Mouse (Mus musculus) retina, postnatal 7 days (tissue): ENCODE measurements around the gene Snai3.

Experiments
- DNase-seq: peaks from one replicate; pipeline ENCODE4 v3.0.0-alpha.2; 2012; ENCODE audit warnings: low read depth, low spot score

Gene Snai3

DNA sequence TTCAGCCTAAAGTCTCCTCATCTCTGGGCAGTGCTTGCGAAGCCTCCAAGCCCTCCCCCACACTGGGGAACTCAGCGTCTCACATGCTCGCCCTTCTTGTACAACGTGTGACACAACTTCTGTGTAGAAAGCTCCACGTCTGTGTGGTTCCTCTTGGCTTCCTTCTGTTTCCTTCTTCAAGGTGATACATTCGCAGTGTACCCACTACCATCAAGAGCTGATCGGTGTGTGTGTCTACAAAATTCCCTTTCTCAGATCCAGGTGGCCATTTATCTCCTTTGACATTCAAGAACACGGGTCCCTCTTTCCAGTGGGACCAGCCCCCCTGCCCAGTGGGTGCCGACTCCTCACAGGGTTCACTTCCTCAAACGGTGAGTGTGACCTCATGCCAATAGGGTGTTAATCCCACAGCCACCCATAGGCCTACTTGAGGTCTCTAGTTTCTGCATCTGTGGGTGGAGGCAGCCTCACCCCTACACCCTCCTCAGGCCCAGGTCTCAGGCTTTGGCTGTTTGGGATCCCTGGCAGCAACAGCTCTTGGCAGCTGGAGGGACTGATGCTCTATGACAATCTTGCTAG is 30.4 kb downstream of the Snai3 start:
- no peak for DNase-seq

DNA sequence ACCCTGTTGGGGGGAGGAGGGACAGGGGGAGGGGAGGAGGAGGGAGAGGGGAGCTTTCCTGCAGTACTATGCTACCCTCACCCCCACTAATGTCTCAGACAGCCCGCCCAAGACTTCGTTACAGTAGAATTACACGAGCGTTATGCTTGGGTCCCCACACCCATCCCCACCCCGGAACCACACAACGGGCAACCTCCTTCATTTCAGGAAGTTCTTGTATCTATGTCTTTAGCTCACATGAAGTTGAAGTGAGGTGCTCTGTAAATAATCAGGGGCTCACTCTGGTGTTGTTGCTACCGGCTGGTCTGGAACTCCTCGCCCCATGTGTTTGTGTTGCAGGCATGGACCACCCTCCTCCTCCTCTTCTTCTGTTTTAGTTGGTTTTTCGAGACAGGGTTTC is 32.4 kb downstream of the Snai3 start:
- DNase-seq: no peak

DNA sequence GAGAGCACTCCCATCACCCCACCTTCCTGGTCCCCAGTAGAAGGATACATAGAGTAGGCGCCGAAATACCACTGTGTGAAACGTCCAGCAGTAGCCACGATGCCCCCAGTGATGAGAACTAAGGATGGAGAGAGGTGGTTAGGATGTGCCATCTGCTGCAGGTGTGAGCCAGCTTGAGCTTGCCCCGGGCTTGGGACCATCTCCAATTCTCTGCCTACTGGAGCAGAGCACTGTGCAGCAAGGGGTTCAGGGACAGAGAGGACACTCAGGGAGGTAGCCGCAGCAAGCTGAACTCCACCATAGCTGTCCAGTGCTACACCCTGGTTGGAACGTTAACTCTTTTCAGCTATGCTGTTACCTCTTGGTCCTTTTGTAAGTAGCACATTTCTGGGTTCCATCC is 32.9 kb downstream of the Snai3 start:
- DNase-seq: no peak

DNA sequence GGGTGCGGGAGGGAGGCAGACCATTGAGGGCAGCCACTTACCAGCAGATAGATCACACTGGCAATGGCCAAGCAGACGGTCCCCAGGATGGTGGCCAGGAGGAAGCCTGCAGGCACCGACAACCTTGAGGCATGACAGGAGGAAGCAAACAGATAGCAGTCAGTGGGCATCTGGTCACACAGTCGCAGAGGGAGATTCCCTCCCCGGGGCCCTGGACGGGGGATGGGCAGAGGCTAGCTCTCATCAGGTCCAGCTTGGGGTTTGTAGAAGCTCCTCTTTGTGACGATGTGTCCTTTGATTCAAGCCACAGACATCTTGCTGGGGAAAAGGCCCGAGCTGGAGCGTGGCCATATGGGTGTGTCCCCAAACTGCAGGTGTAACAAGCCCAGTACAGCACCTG is 34.4 kb downstream of the Snai3 start:
- DNase-seq: no peak

DNA sequence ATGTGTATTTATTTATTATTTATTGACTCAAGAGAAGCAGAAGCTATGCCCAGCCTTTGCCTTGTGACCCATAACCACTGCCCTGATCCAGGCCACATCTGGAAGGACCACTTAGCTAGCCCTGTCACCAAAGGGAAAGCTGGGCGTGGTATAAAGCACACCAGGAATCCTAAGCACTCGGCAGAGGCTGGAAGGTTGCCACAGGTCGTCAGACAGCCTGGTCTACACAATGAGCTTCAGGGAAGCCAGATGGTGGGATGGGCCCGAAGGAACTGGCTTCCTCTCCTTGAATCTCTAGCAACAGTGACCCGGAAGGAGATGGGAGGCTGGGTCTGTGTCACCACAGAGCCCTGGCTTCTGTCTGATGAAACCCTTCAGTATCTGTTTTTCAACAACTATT is 36.9 kb downstream of the Snai3 start:
- DNase-seq: no peak

DNA sequence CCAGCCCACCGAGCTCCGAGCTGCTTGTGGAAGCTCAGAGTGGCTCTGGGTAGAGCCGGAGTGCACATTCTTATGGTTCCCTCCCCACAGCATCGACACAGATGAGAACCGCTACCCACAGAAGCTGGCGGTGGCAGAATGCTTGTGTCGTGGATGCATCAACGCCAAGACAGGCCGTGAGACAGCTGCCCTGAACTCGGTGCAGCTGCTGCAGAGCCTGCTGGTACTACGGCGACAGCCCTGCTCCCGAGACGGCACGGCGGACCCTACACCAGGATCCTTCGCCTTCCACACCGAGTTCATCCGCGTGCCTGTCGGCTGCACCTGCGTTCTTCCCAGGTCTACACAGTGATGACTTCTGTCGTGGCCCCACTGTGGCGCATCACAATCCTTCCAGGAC is 37.3 kb downstream of the Snai3 start:
- DNase-seq: no peak

DNA sequence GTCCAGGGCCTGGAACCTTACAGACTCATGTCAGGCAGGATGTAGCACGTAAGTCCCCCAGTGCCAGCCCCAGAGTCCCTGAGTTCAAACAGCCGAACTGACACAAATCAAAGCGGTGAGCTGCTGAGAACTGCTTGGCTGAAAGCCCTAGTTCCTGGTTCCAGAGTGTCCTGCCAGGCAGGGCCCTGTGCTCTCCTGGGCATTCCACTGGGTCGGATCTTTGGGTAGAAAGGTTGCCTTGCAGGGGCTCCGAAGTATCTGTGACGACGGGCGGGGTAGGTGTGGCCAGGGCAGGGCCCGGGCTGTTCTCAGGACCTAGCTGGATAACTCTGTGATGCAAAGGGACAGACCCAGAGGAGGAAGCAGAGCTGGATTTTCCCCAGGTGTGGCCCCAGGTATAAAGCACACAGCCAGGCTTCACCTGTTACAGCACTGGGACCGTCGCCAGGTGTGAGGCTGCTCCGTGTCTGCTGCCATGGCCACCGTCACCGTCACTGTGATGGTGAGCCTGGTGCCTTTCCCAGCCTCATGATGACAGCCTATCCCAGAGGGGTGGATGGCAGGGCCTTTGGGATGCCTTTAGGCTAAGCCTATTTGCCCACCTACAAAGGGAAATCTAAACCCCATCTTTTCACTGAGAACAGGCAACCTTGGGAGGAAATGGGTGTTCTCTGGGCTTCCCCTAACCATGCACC is 39.0 kb downstream of the Snai3 start, which contains the start of gene Il17c:
Gene Il17c (plus strand): TSS at position 645 of the 695 bp plus-strand sequence.
- no peak for DNase-seq

DNA sequence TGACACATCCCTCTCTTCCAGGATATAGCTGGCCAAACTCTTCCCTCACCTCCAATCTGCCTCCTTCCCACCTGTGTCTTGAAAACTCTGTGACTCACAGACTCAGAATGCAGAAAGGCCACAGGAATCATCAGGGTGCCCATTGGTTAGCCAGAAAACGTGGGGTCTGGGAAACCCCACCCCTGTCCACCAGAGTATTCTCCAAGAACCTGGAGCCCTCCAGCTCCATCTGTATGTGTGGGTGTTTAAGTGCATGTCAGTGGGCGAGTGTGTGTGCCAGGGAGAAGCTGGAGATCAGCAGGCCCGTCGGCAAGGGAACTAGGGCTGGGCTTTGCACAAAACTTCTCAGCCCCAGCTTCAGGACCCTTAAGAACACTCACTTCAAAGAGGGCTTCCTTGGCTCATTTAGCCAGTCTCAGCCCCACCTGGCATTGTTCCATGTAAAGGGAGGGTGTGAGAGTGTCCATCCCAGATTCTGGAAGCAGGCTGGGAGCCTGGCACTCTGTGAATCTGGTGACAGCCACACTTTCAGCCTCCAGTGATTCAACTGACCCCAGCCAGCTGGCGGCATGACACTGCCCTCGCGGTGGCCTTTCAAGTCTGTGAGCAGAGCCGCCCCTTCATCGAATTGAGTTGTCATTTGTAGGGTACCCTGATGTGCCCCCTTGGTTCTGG is 40.5 kb downstream of the Snai3 start:
- no peak for DNase-seq

DNA sequence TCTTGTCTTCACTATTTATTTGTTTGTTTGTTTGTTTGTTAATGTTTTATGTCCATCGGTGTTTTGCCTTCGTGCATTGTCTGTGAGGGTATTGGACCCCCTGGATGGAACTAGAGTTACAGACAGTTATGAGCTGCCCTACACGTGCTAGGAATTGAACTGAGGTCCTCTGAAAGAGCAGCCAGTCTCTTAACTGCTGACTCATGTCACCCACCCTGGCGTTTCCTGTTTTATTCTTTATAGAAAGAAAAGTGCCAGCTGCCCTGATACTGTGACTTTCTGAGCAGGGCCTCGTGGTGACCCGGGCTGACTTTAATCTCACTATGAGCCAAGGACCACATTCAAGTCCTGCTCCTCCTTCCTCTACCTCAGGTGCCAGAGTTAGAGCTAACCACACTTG is 45.0 kb downstream of the Snai3 start:
- no peak for DNase-seq

DNA sequence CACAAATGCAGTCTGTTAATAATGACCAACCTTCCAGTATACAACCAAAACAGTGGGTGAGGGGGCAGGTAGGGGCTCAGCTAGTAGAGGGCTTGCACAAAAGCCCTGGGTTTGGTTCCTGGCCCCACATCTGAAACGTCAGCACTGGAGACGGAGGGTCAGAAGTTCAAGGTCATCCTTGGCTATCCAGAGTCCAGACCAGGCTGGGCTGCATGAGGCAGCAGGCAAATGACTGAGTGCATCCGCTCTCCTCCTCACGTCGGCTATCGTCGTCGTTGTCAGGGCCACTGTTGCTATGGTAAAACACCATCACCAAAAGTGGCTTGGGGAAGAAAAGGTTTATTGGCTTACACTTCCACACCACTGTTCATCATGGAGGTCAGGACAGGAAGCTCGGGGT is 46.2 kb downstream of the Snai3 start:
- DNase-seq: no peak

DNA sequence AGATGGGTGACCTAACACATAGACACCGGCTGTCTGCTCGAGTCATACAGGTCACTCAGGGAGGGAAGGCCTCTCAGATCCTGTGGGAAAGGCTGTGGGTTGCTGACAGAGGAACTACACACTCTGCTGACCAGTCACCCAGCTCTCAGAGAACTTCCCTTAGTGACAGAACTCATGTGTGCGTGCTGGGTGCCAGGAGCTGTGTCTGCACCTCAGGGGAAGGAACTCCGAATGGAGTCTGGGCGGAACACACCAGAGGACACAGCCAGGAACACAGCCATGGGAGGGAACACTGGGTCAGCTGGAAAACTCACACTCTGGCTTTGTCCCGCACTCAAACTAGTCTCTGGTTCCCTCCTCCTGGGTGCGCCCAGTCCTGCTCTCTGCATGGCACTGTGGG is 52.9 kb downstream of the Snai3 start:
- no peak for DNase-seq

DNA sequence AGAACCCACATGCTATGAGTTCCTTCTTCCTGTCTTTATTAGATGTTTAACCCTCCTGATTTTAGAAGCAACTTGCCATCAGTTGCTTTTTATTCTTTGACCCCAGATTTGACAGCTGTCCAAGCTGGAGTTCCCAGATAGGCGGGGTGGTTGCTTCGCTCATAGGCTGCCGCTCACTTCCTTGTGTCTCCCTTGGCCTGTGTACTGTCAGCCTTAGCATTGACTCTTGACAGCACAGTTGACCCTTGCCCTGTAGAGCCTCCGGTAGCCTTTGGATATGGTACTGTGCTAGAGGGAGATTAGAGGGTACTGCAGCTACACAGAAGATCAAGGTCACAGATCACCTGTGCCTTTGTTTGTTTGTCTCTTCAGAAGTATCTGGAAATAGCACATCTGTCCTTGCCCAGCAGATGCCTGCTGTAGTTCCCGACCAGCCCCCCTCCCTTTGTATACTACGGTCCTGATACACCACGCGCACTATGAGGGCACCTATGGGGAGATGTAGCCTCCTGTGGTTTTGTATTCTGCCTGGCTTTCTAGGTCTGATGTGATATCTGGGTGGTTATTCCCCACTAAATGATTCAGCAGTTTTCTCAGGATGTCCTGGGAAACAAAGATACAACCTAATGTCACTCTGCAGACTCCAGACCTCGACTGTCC is 55.3 kb downstream of the Snai3 start:
- DNase-seq: no peak
